Mouse (Mus musculus) gastrocnemius, postnatal 14 days (tissue): Measurements from ENCODE around the gene Shmt2. TPM values are rescaled to one million over a fixed set of nuclear protein-coding genes. Genes with fewer than 3 reads are reported as not detected.

Experiments used
- DNase-seq: peaks from one replicate; pipeline ENCODE4 v3.0.0; 2021; ENCODE audit warnings: mixed read lengths
- intact Hi-C: fragments of 180-260 bp; cut with DNase I; formaldehyde crosslinking; loops from one replicate; pipeline ENCODE4 v1.15.1; 2025; ENCODE audit warnings: low total_unique reads
- total RNA-seq, 2 experiments: library from RNA; stranded (reverse); gene quantifications; 2 replicates each; pipeline ENCODE4 v1.2.3; 2021

The Shmt2 gene
- total RNA-seq, 2 experiments from 2014 or later: 29.4 to 33.1 TPM

GRCm38 (mm10) chr10:127490160-127491127 is 31.8 kb downstream of the Shmt2 start:
- intact Hi-C loops: no loop called here
- DNase-seq: no peak

- no peak for DNase-seq
- intact Hi-C loops: no loop called here
These were observed 33.4 kb downstream of the Shmt2 start for GRCm38 (mm10) chr10:127488856-127489255.

DNA sequence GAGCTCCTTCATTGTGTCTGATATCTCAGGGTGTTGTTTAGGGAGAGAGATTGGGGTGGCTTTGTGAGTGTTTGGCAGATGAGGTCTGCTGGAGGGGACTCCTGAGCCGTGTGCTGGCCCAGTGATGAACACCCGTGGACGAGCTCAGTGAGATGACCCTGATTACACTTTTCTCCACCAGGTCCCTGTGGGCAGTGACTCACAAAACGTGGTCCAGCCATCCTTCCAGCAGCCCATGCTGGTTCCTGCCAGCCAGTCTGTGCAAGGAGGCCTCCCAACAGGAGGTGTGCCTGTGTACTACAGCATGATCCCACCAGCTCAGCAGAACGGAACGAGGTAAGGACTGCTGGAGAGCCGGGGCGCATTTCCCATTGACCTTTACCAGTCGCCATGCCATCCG is 37.0 kb downstream of the Shmt2 start:
- no peak for DNase-seq
- intact Hi-C loops: no loop called here

GRCm38 (mm10) chr10:127480833-127481813 is 41.1 kb downstream of the Shmt2 start:
- peak; percentile 58 for DNase-seq
- intact Hi-C loops: no loop called here

DNA sequence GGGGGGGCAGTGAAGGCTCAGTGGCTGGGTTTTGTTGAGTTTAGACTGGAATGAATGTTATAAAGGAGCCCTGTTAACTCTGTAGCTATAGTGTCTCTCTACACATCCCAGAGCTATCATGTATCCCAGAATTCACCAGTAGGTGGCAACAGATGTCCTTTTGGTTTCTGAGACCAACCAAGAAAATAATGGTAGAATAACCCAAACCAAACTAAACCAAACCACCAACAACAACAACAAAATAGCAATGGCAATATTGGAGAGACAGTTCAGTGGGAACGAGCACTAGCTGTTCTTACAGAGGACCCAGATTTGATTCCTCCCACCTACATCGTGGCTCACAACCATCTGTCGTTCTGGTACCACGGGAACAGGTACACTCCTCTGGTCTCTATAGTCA is 43.1 kb downstream of the Shmt2 start:
- DNase-seq: no peak

GRCm38 (mm10) chr10:127477301-127477700 is 44.9 kb downstream of the Shmt2 start:
- no peak for DNase-seq
- intact Hi-C loops: loop anchor here (5.0 kb wide), 1 partner anchor 60 kb away; no protein-coding TSS in a partner anchor

More for the DNA sequence above, 43.1 kb downstream of the Shmt2 start:
- intact Hi-C loops: loop anchor here (5.0 kb wide), 1 partner anchor 58 kb away; no protein-coding TSS in a partner anchor

DNA sequence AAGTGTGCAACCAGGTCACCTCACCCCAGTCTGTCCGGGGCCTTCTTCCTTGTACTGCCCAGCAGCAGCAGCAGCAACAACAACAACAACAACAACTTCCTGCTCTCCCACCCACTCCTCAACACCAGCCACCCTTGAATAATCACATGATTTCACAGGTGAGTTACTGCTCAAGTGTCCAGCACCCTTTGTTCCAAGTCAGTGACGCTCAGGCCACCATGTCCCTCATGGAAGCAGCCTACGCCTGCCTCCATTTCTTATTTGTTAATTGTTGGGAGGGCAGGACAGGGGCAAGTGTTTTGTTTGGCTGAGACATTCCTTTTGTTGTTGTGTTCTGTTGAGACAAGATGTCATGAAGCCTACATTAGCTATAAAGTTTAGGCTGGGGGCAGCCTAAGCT is 45.7 kb downstream of the Shmt2 start:
- intact Hi-C loops: loop anchor here (5.0 kb wide), 1 partner anchor 61 kb away; no protein-coding TSS in a partner anchor

GRCm38 (mm10) chr10:127475175-127475574 is 47.1 kb downstream of the Shmt2 start:
- intact Hi-C loops: loop anchor here (5.0 kb wide), 1 partner anchor 62 kb away; no protein-coding TSS in a partner anchor
- DNase-seq: no peak

More for the DNA sequence above, 45.7 kb downstream of the Shmt2 start:
- no peak for DNase-seq

- intact Hi-C loops: no loop called here
- DNase-seq: no peak
These were observed 49.5 kb downstream of the Shmt2 start for GRCm38 (mm10) chr10:127472722-127473121.

DNA sequence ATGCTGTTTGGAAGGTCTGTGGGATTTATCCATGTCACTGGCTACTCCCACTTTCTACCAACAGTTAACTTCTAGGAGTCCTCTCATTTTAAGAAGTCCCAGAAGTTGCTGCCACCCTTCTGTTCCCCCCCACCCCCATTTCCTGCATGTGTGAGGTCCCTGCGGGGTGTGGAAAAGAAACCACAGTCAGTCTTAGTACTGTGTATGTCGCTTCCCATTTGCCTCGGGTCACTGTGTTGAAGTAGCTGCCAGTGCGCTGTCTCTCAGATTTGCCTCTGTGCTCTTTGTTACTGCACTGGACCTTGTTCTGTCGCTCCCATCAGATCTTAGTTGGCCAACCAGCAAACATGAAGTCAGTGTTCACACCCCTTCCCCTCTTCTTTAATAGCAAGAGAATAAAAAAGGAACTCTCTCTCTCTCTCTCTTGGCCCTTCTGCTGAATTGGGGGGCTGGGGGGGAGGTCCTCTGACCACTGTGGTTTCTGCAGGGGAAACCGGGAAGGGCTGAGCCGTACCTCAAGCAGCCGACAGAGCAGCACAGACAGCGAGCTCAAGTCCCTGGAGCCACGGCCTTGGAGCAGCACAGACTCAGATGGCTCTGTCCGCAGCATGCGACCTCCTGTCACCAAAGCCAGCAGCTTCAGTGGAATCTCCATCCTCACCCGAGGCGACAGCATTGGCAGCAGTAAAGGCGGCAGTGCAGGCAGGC is 50.8 kb downstream of the Shmt2 start:
- intact Hi-C loops: no loop called here
- DNase-seq: no peak

Other genes starting within 250 kb of the Shmt2 start
- gene Mbd6, start 233.4 kb downstream of the Shmt2 start, total RNA-seq: 10 to 100 TPM; 16.1 to 17.1 TPM
- gene Mars, start 210.7 kb downstream of the Shmt2 start, total RNA-seq: 10 to 100 TPM; 50.3 to 56.0 TPM
- 1 to 10 TPM; 1.3 to 2.1 TPM for gene Arhgap9, start 200.5 kb downstream of the Shmt2 start, total RNA-seq
- 1 to 10 TPM; 2.3 to 2.7 TPM for gene Gli1, start 180.5 kb downstream of the Shmt2 start, total RNA-seq
- not detected for gene Inhbe, start 168.0 kb downstream of the Shmt2 start, total RNA-seq
- gene Inhbc, start 152.0 kb downstream of the Shmt2 start, total RNA-seq: not detected
- 10 to 100 TPM; 84.1 to 89.2 TPM for gene R3hdm2, start 142.1 kb downstream of the Shmt2 start, total RNA-seq
- 100 to 1,000 TPM; 315 to 336 TPM for gene Stac3, start 20.8 kb downstream of the Shmt2 start, total RNA-seq
- 10 to 100 TPM; 23.3 to 25.3 TPM for gene Ndufa4l2, start 7.5 kb downstream of the Shmt2 start, total RNA-seq
- 1 to 10 TPM; 1.3 to 1.5 TPM for gene Nxph4, start 12.1 kb upstream of the Shmt2 start, total RNA-seq
- 100 to 1,000 TPM in 1 of 2 experiments, 10 to 100 TPM in 1; 73.8 to 101 TPM for gene Lrp1, start 98.7 kb upstream of the Shmt2 start, total RNA-seq
- gene Stat6, start 120.5 kb upstream of the Shmt2 start, total RNA-seq: 10 to 100 TPM; 16.1 to 16.6 TPM
- gene Nemp1, start 144.5 kb upstream of the Shmt2 start, total RNA-seq: 1 to 10 TPM; 2.3 to 2.7 TPM
- gene Nab2, start 146.1 kb upstream of the Shmt2 start, total RNA-seq: 1 to 10 TPM; 4.9 to 5.5 TPM
- gene Myo1a, start 182.7 kb upstream of the Shmt2 start, total RNA-seq: under 1 TPM; 0.18 to 0.53 TPM
- not detected for gene Tac2, start 202.0 kb upstream of the Shmt2 start, total RNA-seq
- 1 to 10 TPM; 4.7 to 4.9 TPM for gene Zbtb39, start 217.1 kb upstream of the Shmt2 start, total RNA-seq
- under 1 TPM; 0.47 to 0.80 TPM for gene Gpr182, start 229.3 kb upstream of the Shmt2 start, total RNA-seq
- gene Rdh1, start 237.3 kb upstream of the Shmt2 start, total RNA-seq: under 1 TPM in 1 of 2 experiments, not detected in 1; 0.16 TPM
- gene Rdh16f1, start 237.3 kb upstream of the Shmt2 start, total RNA-seq: under 1 TPM; 0.24 to 0.51 TPM